Mouse (Mus musculus) heart, postnatal 36 days (tissue): ENCODE results near the gene Hjurp. TPM values are rescaled to one million over a fixed set of nuclear protein-coding genes. Genes with fewer than 3 reads are reported as not detected.

ENCODE experiments used
- DNase-seq, 2 experiments: peaks; one replicate each; pipeline ENCODE4 v3.0.0; 2021 to 2022
- intact Hi-C: fragments of 180-260 bp; cut with DNase I; formaldehyde crosslinking; loops from one replicate; pipeline ENCODE4 v1.15.1; 2025
- total RNA-seq, 2 experiments: library from RNA; stranded (reverse); gene quantifications; 2 replicates each; pipeline ENCODE4 v1.2.3; 2021

Gene Hjurp
- total RNA-seq, 2 experiments from 2014 or later: 12.2 to 13.3 TPM

- intact Hi-C loops: loop anchor here (10.0 kb wide), 1 partner anchor 279 kb away; the partner anchor contains the start of gene Usp40
- DNase-seq: peak in 1 of 2 experiments; percentile 7
Measured at GRCm38 (mm10) chr1:88283376-88284227, 6.2 kb upstream of the Hjurp start.

DNA sequence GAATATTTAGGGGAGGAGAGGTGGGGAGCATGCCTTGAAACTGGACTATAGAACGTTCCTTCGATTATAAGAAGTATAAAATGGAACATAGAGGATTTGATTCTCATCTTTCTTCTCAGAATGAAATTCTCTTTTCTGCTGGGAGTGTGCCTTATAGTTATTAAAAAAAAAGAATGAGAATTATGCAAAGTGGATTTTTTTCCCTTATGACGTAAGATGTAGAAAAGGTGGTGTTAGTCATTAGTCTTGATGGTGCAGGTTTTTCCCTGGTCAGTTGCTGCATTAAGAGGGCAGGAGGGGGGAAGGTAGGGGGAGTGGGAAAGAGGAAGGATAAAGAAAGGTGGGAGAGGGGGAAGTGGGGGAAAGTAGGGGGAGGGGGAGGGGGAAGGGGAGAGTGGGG is 4.9 kb upstream of the Hjurp start:
- intact Hi-C loops: loop anchor here (10.0 kb wide), 1 partner anchor 278 kb away; the partner anchor contains the start of gene Usp40
- no peak for DNase-seq

DNA sequence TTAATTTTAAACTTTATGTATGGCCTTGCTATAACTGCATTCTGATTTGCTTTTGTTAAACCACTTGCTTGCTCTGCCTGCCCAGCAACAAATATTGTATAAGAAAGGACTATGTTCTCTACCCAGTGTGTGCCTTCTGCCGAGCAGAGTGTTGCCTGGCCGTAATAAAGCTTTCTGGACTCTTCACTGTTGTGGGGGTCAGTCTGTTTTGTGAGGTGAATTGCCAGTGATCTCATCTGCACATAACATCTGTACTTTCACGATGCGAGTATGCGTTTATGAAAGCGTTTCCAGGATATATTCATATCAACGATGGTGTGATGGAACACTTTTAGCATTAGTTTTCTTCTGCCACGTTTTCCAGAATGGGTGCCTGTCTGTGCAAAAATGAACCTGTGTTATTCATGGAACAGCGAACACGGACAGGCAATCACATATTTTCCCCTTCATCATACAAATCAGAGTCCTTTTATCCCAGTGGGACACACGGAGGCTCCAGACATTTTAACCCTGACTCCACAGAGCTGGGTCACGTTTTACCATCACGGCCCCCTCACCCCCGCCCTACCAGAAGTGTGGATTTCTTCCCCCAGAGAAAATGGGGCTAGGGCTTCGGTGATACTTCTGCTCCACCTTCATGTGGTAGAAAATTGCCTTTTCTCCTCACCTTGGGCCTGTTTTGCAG is 2.7 kb upstream of the Hjurp start:
- intact Hi-C loops: loop anchor here (10.0 kb wide), 1 partner anchor 275 kb away; the partner anchor contains the start of gene Usp40
- peak in 1 of 2 experiments; percentile 8 for DNase-seq

GRCm38 (mm10) chr1:88279111-88280005 is 1.9 kb upstream of the Hjurp start:
- intact Hi-C loops: loop anchor here (10.0 kb wide), 1 partner anchor 275 kb away; the partner anchor contains the start of gene Usp40

DNA sequence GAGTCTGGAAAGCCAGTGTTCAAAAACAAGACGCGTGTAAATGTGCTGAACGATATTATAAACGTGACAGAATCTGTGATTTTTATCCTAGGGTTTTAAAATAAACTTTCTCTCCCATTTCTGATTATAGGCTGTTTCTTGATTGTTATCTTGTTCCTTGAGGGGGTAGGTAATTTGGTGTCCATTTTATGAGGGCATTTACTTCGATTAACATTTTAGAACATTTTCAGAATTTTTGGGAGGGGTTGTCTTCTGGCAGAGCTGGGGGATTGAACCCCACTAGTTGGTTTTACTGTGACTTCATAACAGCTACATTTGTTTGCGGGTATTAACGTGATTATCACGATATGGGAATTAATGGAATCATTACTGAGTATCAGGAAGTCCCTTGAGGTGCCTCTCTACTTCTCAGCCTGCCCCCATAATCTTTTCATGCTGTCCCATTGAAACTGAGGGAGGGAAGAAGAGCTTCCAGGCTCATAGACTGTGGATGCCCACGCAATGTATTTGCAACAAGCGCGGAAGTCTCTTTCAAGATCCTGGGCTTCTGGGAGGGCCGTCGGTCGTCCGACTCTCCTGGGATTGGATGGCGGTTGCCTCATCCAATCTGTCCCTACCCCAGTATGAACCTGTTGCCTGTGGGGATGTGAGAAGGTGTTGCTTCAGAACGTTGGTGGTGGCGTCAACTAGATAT is 532 bp upstream of the Hjurp start:
- DNase-seq: no peak

More at GRCm38 (mm10) chr1:88279111-88280005, 1.9 kb upstream of the Hjurp start:
- DNase-seq: peak in 1 of 2 experiments; percentile 15

DNA sequence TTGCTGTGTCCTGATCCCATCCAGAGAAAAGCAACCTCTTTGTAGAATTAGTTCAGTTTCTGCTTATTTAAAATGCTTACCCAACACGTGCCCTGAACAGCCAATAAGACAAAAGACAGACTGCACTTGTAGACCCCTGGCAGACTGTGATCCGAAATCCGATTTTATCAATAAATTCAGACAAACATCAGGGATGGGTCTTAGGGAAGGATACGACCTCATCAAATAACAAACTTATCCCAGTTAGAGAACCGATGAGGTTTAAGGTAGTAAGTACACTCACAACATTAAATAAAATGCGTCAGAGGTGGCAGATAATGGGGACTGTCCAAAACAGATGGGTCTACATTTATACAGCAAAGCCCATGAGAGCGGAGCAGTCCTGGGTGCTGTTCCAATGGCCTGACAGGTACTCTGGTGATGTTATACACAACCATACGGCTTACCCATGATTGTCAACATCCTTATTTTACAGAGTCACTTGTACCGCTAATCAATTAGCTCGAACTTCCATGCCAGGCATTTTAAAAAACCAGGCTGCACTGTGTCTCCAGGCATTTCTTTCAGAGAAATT is 822 bp downstream of the Hjurp start:
- intact Hi-C loops: no loop called here
- DNase-seq: no peak

More for the DNA sequence above, 532 bp upstream of the Hjurp start:
- intact Hi-C loops: no loop called here

DNA sequence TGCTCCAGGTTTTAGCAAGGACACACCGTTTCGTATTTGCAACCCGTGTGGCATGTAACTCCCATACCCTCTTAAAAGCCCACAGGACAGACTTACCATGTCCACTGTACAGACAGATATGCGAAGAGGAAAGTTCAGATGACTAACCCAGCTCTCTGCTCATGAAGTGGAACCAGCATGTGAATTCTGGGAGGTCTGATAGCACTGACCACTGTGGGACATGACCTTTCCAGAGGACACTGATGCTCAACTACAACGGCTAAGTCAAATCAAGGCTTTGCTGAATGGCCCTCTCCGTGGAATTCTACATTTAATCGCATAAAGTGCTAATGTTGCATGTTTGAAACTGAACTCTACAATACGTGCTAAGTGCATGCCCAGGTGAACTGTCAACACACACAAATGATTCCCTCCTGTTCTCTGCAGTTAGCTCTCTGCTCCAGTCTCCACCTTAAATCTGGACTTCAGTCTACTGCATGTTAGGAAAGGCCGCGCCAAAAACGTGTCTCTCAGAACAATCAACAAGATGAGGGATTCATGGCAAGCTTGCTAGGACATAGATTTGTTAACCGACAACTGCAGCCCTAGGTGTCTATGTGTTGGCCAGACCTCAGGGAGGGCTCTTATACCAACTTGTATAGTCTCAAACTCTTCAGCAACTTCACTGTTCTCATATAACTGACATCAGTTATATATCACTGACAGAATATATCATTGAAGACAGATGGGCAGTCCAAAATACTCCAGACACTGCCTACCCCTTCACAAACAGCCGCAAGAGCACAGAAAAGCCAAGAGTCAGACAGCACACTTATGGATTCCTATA is 1.5 kb downstream of the Hjurp start:
- intact Hi-C loops: no loop called here
- DNase-seq: peak in 1 of 2 experiments; percentile 25

GRCm38 (mm10) chr1:88275078-88275680 is 2.3 kb downstream of the Hjurp start:
- intact Hi-C loops: no loop called here
- DNase-seq: peak in 1 of 2 experiments; percentile 5

DNA sequence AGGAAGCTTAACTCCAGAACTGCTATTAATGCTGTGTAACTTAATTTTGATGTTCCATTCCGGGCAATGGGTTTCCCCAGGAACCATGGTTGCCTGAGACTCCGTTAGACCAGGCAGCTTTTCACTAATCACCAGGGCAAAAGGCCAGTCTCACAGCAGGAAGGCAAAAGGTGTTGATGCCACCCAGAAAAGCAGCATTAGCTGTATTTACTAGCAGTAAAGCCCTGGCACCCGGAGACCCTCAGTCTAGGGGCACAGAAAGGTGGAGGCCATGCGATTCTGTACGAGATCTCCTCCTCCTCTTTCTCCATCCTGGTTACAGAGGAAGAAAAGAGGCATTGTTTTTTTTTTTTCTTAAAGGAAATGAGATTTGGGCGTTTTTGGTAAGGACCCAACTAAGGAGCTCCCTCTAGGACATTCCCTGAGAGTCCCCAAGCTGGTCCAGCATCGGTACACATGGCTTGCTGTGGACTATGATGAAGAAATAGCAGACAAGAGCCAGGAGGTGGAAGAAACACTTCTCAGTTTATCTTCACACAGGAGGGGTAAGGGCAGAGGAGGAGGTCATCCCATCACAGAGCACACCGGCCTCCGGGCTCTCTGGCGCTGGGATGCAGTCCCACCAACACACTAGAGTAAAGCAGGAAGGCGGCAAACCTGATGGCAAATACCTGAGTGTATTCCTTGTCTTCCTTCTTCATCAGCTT is 2.9 kb downstream of the Hjurp start:
- intact Hi-C loops: no loop called here
- DNase-seq: peak in 1 of 2 experiments; percentile 12

- intact Hi-C loops: no loop called here
Measured at GRCm38 (mm10) chr1:88273832-88274231, 3.6 kb downstream of the Hjurp start.

GRCm38 (mm10) chr1:88273326-88273725 is 4.1 kb downstream of the Hjurp start:
- peak in 1 of 2 experiments; percentile 9 for DNase-seq
- intact Hi-C loops: no loop called here

More at GRCm38 (mm10) chr1:88273832-88274231, 3.6 kb downstream of the Hjurp start:
- peak in 1 of 2 experiments; percentile 1 for DNase-seq

- intact Hi-C loops: no loop called here
- DNase-seq: peak in 1 of 2 experiments; percentile 9
Measured at GRCm38 (mm10) chr1:88272851-88273250, 4.6 kb downstream of the Hjurp start.

- intact Hi-C loops: no loop called here
- DNase-seq: no peak
Measured at GRCm38 (mm10) chr1:88269539-88270309, 7.7 kb downstream of the Hjurp start.

GRCm38 (mm10) chr1:88268070-88268469 is 9.4 kb downstream of the Hjurp start:
- no peak for DNase-seq
- intact Hi-C loops: no loop called here

DNA sequence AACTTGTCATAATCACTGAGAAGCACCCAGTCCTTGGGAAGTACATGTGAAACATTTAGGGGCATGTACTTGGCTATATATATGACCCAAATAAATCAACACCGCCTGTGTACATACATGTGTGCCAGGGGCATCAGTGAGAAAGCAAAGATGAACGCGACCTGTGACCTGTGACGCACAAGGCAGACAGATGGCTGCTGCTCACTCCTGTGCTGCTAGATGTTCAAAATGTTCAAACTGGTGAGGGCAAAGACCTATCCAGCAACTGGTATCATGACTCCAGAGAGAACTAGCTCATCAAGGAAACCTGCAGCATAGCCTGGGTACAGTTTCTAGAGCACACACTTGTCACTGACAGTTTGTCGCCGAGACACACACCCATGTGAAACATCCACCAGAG is 9.9 kb downstream of the Hjurp start:
- intact Hi-C loops: no loop called here

GRCm38 (mm10) chr1:88266123-88266522 is 11.3 kb downstream of the Hjurp start:
- intact Hi-C loops: no loop called here
- DNase-seq: no peak

More for the DNA sequence above, 9.9 kb downstream of the Hjurp start:
- DNase-seq: no peak

- no peak for DNase-seq
- intact Hi-C loops: no loop called here
Measured at GRCm38 (mm10) chr1:88264869-88265240, 12.6 kb downstream of the Hjurp start.
